Mouse (Mus musculus) bone marrow macrophage, adult 2 months (primary cell): Measurements from ENCODE around the gene Slc17a1.

ENCODE experiments used
- CTCF ChIP-seq: IDR thresholded peaks from 2 replicates; pipeline ENCODE4 v1.5.1; 2012; ENCODE audit warnings: low read depth, mild to moderate bottlenecking, low read length, moderate library complexity
- POLR2A ChIP-seq: IDR thresholded peaks from 2 replicates; pipeline ENCODE4 v1.6.1; 2012; ENCODE audit warnings: mild to moderate bottlenecking, low read depth, low read length, borderline replicate concordance

- TF ChIP-seq POLR2A (no peak), CTCF (no peak)
These were observed 40.9 kb upstream of the Slc17a1 start for GRCm38 (mm10) chr13:23826606-23827005.
